Mouse (Mus musculus) embryonic stem cell, embryonic (primary cell): Measurements from ENCODE around the gene Ppp1r12b.

Source experiments
- CTCF ChIA-PET, 4 experiments: fragments of 300-600 bp in 2 of 4; fragments of 350-600 bp in 2 of 4; sonication (Branson Sonifier 250); formaldehyde crosslinking; loops; one replicate each; lab custom pipeline; 2022; ENCODE audit warnings: inconsistent platforms in 2 of 4; lab: Charles Lee
- POLR2A ChIA-PET, 4 experiments: fragments of 300-600 bp in 2 of 4; fragments of 350-600 bp in 2 of 4; sonication (Branson Sonifier 250); formaldehyde crosslinking; loops; one replicate each; lab custom pipeline; 2022; ENCODE audit warnings: antibody characterized with exemption in 4 of 4, inconsistent platforms in 1 of 4; lab: Charles Lee

Ppp1r12b gene

GRCm38 (mm10) chr1:134745648-134746047 lies 210.1 kb downstream of the Ppp1r12b start:
- POLR2A ChIA-PET = interaction anchor here in 2 of 4 experiments (0.6 to 1.5 kb wide), 8 partner anchors 8 to 1237 kb away, joined by 3 to 4 read pairs (median 4); no protein-coding TSS in a partner anchor
- CTCF ChIA-PET = interaction anchor here in 3 of 4 experiments (0.5 to 2.0 kb wide), 26 partner anchors 9 to 974 kb away, joined by 3 to 25 read pairs (median 4); partner anchors contain the start of gene Klhl12 (in 1 of the 3)

GRCm38 (mm10) chr1:134741946-134742661 lies 213.6 kb downstream of the Ppp1r12b start:
- ChIA-PET POLR2A (no interaction called here), CTCF (interaction anchor here in 3 of 4 experiments (0.6 to 1.5 kb wide), 6 partner anchors 17 to 217 kb away, joined by 3 to 5 read pairs (median 3); no protein-coding TSS in a partner anchor)

- ChIA-PET CTCF (interaction anchor here (0.6 to 1.5 kb wide), 8 partner anchors 11 to 614 kb away, joined by 3 to 6 read pairs (median 3); no protein-coding TSS in a partner anchor), POLR2A (interaction anchor here in 2 of 4 experiments (0.8 kb wide), 2 partner anchors 54 to 126 kb away, joined by 3 to 5 read pairs; no protein-coding TSS in a partner anchor)
Measured at GRCm38 (mm10) chr1:134741433-134741832, 214.3 kb downstream of the Ppp1r12b start.

GRCm38 (mm10) chr1:134737463-134737862 lies 218.3 kb downstream of the Ppp1r12b start:
- ChIA-PET CTCF (no interaction called here), POLR2A (no interaction called here)

DNA sequence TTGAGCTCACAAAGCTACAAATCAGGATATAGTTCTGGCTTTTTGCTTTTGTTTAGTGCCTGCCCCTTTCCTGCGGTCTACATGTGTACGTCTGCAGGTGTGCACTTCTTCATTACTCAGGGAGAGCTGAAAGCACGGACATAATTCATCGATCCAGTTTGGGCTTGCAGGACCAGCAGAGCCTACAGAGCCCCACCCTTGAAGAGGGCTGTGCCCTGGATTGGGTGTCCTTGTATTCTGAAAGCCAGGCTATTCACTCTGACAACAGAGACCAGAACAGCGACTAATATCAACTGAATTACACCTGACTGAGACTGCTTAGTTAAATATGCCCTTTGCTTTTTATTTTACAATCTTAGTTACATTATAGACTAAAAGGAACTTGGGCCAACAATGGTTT lies 222.1 kb downstream of the Ppp1r12b start:
- ChIA-PET CTCF (interaction anchor here in 2 of 4 experiments (0.6 to 0.7 kb wide), 2 partner anchors 23 to 328 kb away, joined by 4 to 6 read pairs; no protein-coding TSS in a partner anchor), POLR2A (no interaction called here)

DNA sequence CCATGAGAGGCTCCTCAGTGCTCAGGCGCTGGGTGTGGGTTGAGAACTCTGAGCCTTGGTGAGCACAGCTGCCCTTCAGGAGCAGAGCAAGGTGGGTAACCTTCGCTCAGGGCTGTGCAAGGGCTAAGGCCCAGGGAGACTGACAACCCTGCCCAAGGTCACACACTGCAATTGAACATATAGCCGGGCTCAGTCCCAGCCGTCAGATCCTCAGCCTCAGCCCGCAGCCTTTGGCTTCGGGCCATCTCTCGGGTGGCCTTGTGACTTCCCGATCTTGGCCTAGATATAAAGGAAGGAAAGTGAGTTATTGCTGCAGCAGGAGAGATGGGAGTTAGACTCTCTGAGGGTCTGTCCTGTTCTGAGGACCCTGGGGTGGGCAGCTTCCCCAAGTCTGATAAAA lies 228.5 kb downstream of the Ppp1r12b start:
- CTCF ChIA-PET = interaction anchor here in 2 of 4 experiments (0.6 to 1.0 kb wide), 2 partner anchors 117 to 127 kb away, joined by 3 read pairs; no protein-coding TSS in a partner anchor
- POLR2A ChIA-PET = interaction anchor here in 2 of 4 experiments (0.6 to 1.7 kb wide), 2 partner anchors 9 to 189 kb away, joined by 3 to 5 read pairs; no protein-coding TSS in a partner anchor

DNA sequence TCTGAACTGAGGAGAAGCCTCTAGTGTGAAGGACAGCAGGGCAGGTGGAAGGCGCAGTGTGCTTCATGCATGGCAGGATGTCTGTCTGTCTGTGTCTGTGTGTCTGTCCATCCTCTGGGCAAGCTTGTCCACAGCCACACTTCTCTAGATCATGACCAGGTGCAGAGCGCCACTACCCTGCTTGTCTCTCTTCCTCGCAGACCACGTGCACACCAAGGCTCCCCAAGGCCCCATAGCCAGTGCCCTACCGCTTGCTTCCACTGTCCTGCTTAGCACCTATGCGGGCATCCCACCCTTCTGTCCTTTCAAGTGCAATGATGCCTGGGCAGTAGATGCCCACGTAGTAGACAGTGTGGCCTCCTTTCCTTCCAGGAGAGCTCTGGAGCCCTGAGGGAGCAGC lies 229.3 kb downstream of the Ppp1r12b start:
- ChIA-PET CTCF (interaction anchor here in 2 of 4 experiments (0.7 to 1.0 kb wide), 2 partner anchors 128 to 386 kb away, joined by 3 read pairs; no protein-coding TSS in a partner anchor), POLR2A (interaction anchor here in 1 of 4 experiments (0.6 to 1.6 kb wide), 2 partner anchors 19 to 188 kb away, joined by 3 read pairs; no protein-coding TSS in a partner anchor)

- POLR2A ChIA-PET = interaction anchor here in 1 of 4 experiments (1.6 kb wide), 1 partner anchor 20 kb away, joined by 3 read pairs; no protein-coding TSS in a partner anchor
- CTCF ChIA-PET = interaction anchor here in 3 of 4 experiments (0.7 to 1.5 kb wide), 6 partner anchors 12 to 50 kb away, joined by 3 to 5 read pairs (median 4); no protein-coding TSS in a partner anchor
Measured at GRCm38 (mm10) chr1:134725276-134725675, 230.5 kb downstream of the Ppp1r12b start.

GRCm38 (mm10) chr1:134722891-134723290 lies 232.9 kb downstream of the Ppp1r12b start:
- CTCF ChIA-PET = interaction anchor here in 1 of 4 experiments (1.2 kb wide), 1 partner anchor 42 kb away, joined by 3 read pairs; no protein-coding TSS in a partner anchor
- POLR2A ChIA-PET = interaction anchor here in 2 of 4 experiments (0.6 to 0.7 kb wide), 4 partner anchors 100 to 634 kb away, joined by 3 to 4 read pairs (median 3); no protein-coding TSS in a partner anchor

DNA sequence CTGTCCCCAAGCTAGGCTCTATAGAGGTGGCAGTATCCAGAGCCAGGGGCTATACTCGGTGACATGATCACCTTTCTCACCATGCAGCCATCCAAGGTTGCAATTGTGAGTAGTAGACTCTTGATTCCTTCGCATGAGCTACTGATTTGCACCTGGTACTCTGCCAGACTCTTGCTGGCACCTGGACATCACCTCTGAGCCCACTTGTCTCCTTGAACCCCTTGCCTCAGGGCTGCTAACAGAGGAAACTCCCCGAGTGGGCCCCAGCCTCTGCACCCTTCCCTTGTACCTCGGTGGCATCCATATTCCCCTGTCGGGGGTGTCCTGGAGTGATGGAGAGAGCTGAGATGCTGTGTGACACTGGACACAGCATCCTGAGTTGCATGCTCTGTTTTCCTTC lies 234.3 kb downstream of the Ppp1r12b start:
- POLR2A ChIA-PET = interaction anchor here in 1 of 4 experiments (0.6 to 1.2 kb wide), 2 partner anchors 8 to 50 kb away, joined by 3 read pairs; no protein-coding TSS in a partner anchor

DNA sequence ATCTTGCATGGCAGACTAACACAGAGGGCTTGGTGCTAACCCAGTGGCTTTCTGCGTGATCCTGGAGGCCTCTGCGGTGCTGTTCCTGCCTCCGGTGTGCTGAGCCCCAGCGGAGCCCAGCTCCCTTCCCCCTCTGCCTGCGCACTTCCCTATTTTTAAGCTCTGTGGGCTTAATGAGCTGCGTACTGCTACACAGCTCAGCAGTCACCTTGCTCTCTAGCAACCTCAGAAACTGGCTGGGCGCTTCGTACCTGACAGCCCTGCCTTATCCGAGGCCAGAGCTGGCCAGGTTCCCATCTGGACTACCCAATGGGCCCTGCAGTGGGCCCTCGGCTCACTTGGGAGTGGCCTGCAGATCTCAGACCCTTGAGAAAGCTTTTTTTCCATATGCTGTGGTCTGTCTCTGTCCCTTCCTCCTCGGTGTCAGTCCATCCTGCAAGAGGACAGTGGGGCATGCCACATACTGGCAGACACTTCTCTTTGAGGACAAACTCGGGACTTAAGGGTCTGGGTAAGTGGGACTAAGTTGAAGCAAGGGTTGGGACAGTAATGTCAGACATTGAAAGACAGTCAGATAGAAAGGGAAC lies 235.9 kb downstream of the Ppp1r12b start:
- CTCF ChIA-PET = interaction anchor here in 2 of 4 experiments (0.8 to 1.5 kb wide), 2 partner anchors 15 to 25 kb away, joined by 3 to 4 read pairs; no protein-coding TSS in a partner anchor
- POLR2A ChIA-PET = interaction anchor here in 1 of 4 experiments (0.8 kb wide), 1 partner anchor 14 kb away, joined by 3 read pairs; no protein-coding TSS in a partner anchor

More for the DNA sequence above, 234.3 kb downstream of the Ppp1r12b start:
- CTCF ChIA-PET = interaction anchor here in 2 of 4 experiments (0.7 to 1.3 kb wide), 2 partner anchors 47 to 151 kb away, joined by 3 to 4 read pairs; no protein-coding TSS in a partner anchor

DNA sequence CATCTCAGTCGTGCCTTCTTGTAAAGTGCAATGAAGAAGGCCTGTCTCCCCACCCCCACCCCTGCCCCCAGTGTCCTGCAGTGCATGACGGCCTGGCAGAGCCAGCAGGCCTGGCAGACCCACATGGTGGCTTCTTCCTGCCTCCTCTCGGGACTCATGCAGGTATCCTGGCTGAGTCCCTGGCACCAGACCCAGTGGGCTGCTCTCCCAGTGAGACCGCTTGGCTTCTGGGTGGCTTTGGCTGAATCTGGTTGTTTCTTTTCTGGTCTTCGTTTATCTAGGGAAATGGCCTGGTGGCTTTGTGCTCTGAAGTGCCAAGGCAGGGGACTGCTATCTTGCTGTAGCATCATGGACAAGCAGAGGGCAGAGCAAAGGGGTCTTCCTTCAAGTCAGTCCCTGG lies 240.7 kb downstream of the Ppp1r12b start:
- POLR2A ChIA-PET = interaction anchor here in 1 of 4 experiments (2.2 kb wide), 1 partner anchor 10 kb away, joined by 8 read pairs; no protein-coding TSS in a partner anchor
- CTCF ChIA-PET = interaction anchor here in 1 of 4 experiments (2.5 kb wide), 1 partner anchor 10 kb away, joined by 15 read pairs; no protein-coding TSS in a partner anchor

- ChIA-PET CTCF (interaction anchor here (0.6 to 2.5 kb wide), 5 partner anchors 9 to 226 kb away, joined by 3 to 15 read pairs (median 4); no protein-coding TSS in a partner anchor), POLR2A (interaction anchor here in 1 of 4 experiments (0.6 to 2.2 kb wide), 2 partner anchors 9 to 371 kb away, joined by 3 to 8 read pairs; no protein-coding TSS in a partner anchor)
Measured at GRCm38 (mm10) chr1:134714166-134714565, 241.6 kb downstream of the Ppp1r12b start.

DNA sequence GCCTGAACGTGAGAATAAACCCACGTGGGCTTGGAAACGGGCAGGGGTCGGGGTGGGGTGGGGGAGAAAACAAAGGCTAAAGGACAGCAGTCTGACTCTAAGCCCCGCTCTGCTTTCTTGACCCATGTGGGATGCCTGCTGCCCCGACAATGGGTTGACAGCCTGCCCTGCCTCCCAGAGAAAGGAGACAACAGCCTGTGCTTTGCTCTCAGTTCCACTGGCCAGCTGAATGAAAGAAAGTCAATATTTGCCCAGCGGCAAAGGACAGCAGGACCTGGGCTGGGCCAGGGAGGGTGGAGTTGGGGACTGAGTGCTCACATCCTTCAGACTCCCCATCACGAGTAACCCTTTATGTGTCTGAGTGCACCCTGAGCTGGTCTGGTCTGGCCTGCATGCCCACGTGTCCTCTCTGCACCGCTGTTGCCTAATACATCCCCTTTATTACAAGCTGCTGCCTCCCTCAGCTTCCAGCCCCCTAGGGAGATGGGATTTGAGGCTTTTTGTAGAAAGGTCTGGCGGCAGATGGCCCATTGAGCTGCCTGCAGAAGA lies 242.2 kb downstream of the Ppp1r12b start:
- ChIA-PET POLR2A (interaction anchor here in 2 of 4 experiments (0.6 to 2.2 kb wide), 4 partner anchors 8 to 371 kb away, joined by 3 to 8 read pairs (median 3); no protein-coding TSS in a partner anchor), CTCF (interaction anchor here in 3 of 4 experiments (1.5 to 2.5 kb wide), 3 partner anchors 9 to 11 kb away, joined by 3 to 15 read pairs (median 7); no protein-coding TSS in a partner anchor)

DNA sequence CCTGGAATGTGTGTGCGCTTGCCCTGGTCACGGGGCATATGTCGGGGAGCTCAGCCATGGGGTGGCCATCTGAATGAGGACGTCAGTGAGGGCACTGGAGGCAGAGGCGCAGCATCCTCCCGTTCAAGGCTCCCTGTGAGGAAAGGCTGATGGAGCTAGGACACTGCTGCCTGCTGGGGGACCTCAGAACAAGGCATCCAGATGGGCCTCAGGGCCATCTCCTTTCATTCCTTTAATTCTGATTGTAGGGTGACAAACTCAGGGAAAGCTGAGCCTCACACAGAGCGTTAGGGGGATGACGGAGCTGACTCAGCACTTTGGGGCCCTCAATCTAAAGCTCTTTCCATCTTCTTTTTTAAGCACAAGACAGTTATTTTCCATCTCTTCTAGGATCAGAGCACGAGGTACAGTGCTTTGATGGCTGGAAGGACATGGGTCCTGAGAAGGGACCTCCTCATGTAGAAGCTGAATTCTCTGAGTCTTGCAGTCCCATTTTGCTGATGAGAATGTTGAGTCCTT lies 242.9 kb downstream of the Ppp1r12b start:
- ChIA-PET CTCF (interaction anchor here (0.6 to 2.5 kb wide), 4 partner anchors 8 to 398 kb away, joined by 3 to 15 read pairs (median 5); no protein-coding TSS in a partner anchor), POLR2A (interaction anchor here in 2 of 4 experiments (0.6 to 2.2 kb wide), 3 partner anchors 7 to 249 kb away, joined by 3 to 8 read pairs (median 3); no protein-coding TSS in a partner anchor)

- POLR2A ChIA-PET = no interaction called here
- CTCF ChIA-PET = interaction anchor here in 1 of 4 experiments (0.6 kb wide), 1 partner anchor 311 kb away, joined by 4 read pairs; no protein-coding TSS in a partner anchor
Measured at GRCm38 (mm10) chr1:134711653-134712052, 244.1 kb downstream of the Ppp1r12b start.

DNA sequence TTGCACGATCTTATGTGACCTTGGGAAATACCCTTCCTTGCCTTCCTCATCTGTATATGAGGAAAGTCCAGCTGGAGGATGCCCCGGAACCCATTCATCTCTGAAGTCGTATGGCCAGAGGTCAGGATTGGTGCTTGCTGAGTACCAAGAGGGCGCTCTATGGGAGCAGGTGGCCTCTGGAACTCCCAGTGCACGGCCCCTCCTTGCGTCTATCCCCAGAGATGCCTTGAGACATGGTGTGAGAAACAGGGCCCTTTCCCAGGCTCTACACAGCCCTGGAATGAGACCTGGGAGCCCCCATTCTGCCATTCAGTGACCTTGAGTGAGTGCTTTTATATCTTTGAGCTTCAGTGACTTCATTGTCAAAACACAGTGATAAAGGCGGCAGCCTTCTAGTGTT lies 244.7 kb downstream of the Ppp1r12b start:
- ChIA-PET CTCF (interaction anchor here in 2 of 4 experiments (0.5 to 0.6 kb wide), 4 partner anchors 22 to 312 kb away, joined by 3 to 6 read pairs (median 4); no protein-coding TSS in a partner anchor), POLR2A (no interaction called here)
